In the genomic region with DNA sequence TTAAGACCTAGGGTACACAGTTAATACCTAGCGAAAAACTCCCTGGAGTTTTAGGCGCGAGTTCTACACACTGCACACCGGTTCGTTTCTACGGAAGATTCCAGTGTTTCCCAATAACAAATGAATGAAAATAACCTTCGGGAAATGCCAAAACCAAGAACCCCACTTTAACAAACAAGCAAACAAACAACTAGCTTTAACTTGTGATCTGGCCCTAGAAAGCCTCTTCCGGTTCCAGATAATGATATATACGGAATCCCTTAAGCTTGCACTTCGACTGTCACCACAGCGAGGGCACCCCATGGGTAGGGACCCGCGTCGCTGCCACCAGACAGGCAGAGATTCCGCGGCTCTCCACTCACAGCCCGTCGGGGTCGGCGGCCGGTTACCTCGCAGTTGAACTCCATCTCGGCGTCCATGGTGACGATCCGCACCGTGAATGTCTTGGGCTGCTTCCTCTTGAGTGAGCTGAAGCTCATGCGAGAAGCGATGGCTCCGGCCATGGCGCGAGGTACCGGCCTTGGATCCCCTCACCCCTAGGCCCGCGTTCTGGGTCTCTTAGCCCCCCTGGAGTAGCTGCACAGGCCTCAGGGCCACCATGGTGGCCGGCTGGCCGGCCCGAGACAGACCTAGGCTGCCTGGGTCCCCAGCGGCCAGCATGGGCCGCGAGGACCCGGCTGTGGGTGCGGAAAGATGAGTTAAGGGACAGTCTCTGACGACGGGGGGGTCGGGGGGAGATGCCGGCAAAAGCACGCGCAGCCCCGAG, we compare ENCODE assay signal across 8 mouse cellular contexts. TPM values are rescaled to one million over a fixed set of nuclear protein-coding genes. Genes with fewer than 3 reads are reported as not detected.
DNase-seq lines count a peak whose midpoint lies in the region; ATAC-seq lines count a peak whose summit lies in the region.

No protein-coding gene starts in this region.

- no peaks in the 10 kb centered on the region for H3K27me3 ChIP-seq in forebrain, embryonic 16.5 days (replicated peaks; ENCODE audit: control insufficient read depth, insufficient read depth, low read length)
- no peaks in the 10 kb centered on the region for H3K27me3 ChIP-seq in hindbrain, embryonic 15.5 days

- H3K4me1 ChIP-seq in forebrain, embryonic 16.5 days (replicated peaks; ENCODE audit: control insufficient read depth, insufficient read depth, low read length), result peaks cover 20% of the 10 kb centered on the region
- peaks cover 26% of the 10 kb centered on the region for H3K4me1 ChIP-seq in hindbrain, embryonic 15.5 days (replicated peaks)

- H3K27ac ChIP-seq in forebrain, embryonic 16.5 days (ENCODE audit: low read length), result peak overlapping the region; percentile 58
- H3K27ac ChIP-seq in hindbrain, embryonic 15.5 days (replicated peaks), result peak overlapping the region; percentile 83

- no peak; the same call in 1 of the 2 replicates for ATAC-seq in forebrain, embryonic 16.5 days
- ATAC-seq in hindbrain, embryonic 15.5 days (ENCODE audit: low FRiP score, low read depth), result peak; percentile 46
- ATAC-seq in megakaryocyte-erythroid progenitor cell, adult 5-6 weeks (replicated peaks; ENCODE audit: low FRiP score, low TSS enrichment, poor library complexity, severe bottlenecking), result peak; percentile 45

- H3K4me2 ChIP-seq in forebrain, embryonic 16.5 days (ENCODE audit: low read length), result peak overlapping the region; percentile 65
- H3K4me2 ChIP-seq in hindbrain, embryonic 15.5 days, result peak overlapping the region; percentile 72

- no peaks in the 10 kb centered on the region for H3K9me3 ChIP-seq in forebrain, embryonic 16.5 days (ENCODE audit: control insufficient read depth, low read length)
- no peaks in the 10 kb centered on the region for H3K9me3 ChIP-seq in hindbrain, embryonic 15.5 days

- H3K4me3 ChIP-seq in forebrain, embryonic 16.5 days (replicated peaks; ENCODE audit: low read length), result peak overlapping the region; percentile 72
- H3K4me3 ChIP-seq in hindbrain, embryonic 15.5 days, result peak overlapping the region; percentile 92

- WGBS in forebrain, embryonic 16.5 days, result under 1% methylated on average over 50 of the region's 50 CpGs
- under 1% methylated on average over 50 of the region's 50 CpGs for WGBS in hindbrain, embryonic 15.5 days

- intact Hi-C loops in left cerebral cortex, postnatal 4 days (cut with DNase I), result no loop called here

- H3K36me3 ChIP-seq in forebrain, embryonic 16.5 days (ENCODE audit: control insufficient read depth, insufficient read depth), result no peaks in the 10 kb centered on the region
- H3K36me3 ChIP-seq in hindbrain, embryonic 15.5 days, result no peaks in the 10 kb centered on the region

- DNase-seq in adrenal gland, adult (ENCODE audit: inconsistent age in 2 of 2, low spot score in 1 of 2), result peak; percentile 55 to 86
- no peak for DNase-seq in adrenal gland, adult 2 months
- peak; percentile 30 for DNase-seq in c-Kit-negative CD71-positive TER-119-positive erythroid progenitor cells, embryonic 14.5 days (ENCODE audit: low read depth, low spot score)
- DNase-seq in left cerebral cortex, postnatal 4 days, result peak; percentile 39
- DNase-seq in spleen, adult 12 weeks (ENCODE audit: low spot score), result peak; percentile 49

- H3K9ac ChIP-seq in forebrain, embryonic 16.5 days (replicated peaks; ENCODE audit: low read depth, low read length), result peak overlapping the region; percentile 76
- H3K9ac ChIP-seq in hindbrain, embryonic 15.5 days, result peak overlapping the region; percentile 85

RNA-seq across cellular contexts. Expression of a gene that starts 0.7 kb away (rescaled TPM):
- 100 to 1,000 TPM in 1 of 2 experiments, 10 to 100 TPM in 1; 87.8 to 130 TPM for total RNA-seq in adrenal gland, adult 2 months (2021)
- polyA plus RNA-seq in adrenal gland, adult 2 months (2012; rRNA removed), result 72.5 and 94.6 TPM in 2 replicates
- polyA plus RNA-seq in forebrain, embryonic 16.5 days (2015; fragmentation: Nextera tagmentation; extraction: Ambion mirVana), result 72.9 and 76.7 TPM in 2 replicates
- 66.8 and 72.3 TPM in 2 replicates for polyA plus RNA-seq in hindbrain, embryonic 15.5 days (2015; fragmentation: Nextera tagmentation; extraction: Ambion mirVana)
- 100 to 1,000 TPM; 155 to 162 TPM for total RNA-seq in left cerebral cortex, postnatal 4 days (2021)
- 39.0 and 45.3 TPM in 2 replicates for total RNA-seq in megakaryocyte-erythroid progenitor cell, adult 5-6 weeks (2014; fragmentation: Nextera tagmentation)
- total RNA-seq in megakaryocyte-erythroid progenitor cell, adult 5-6 weeks (2017), result 68.1 and 86.7 TPM in 2 replicates

RNA-seq across cellular contexts. Expression of a gene that starts 25.1 kb away (rescaled TPM):
- total RNA-seq in adrenal gland, adult 2 months (2021), result 10 to 100 TPM; 31.5 to 35.9 TPM
- 28.2 and 30.6 TPM in 2 replicates for polyA plus RNA-seq in adrenal gland, adult 2 months (2012; rRNA removed)
- polyA plus RNA-seq in forebrain, embryonic 16.5 days (2015; fragmentation: Nextera tagmentation; extraction: Ambion mirVana), result 126 and 147 TPM in 2 replicates
- polyA plus RNA-seq in hindbrain, embryonic 15.5 days (2015; fragmentation: Nextera tagmentation; extraction: Ambion mirVana), result 137 and 139 TPM in 2 replicates
- total RNA-seq in left cerebral cortex, postnatal 4 days (2021), result 100 to 1,000 TPM; 102 TPM
- 12.1 and 17.8 TPM in 2 replicates for total RNA-seq in megakaryocyte-erythroid progenitor cell, adult 5-6 weeks (2014; fragmentation: Nextera tagmentation)
- total RNA-seq in megakaryocyte-erythroid progenitor cell, adult 5-6 weeks (2017), result 11.6 and 13.7 TPM in 2 replicates

RNA-seq across cellular contexts. Expression of a gene that starts 46.5 kb away (rescaled TPM):
- 10 to 100 TPM; 32.3 to 34.1 TPM for total RNA-seq in adrenal gland, adult 2 months (2021)
- 8.8 TPM in 2 replicates for polyA plus RNA-seq in adrenal gland, adult 2 months (2012; rRNA removed)
- polyA plus RNA-seq in forebrain, embryonic 16.5 days (2015; fragmentation: Nextera tagmentation; extraction: Ambion mirVana), result 66.6 and 73.6 TPM in 2 replicates
- polyA plus RNA-seq in hindbrain, embryonic 15.5 days (2015; fragmentation: Nextera tagmentation; extraction: Ambion mirVana), result 48.7 and 51.4 TPM in 2 replicates
- 10 to 100 TPM; 58.1 to 61.4 TPM for total RNA-seq in left cerebral cortex, postnatal 4 days (2021)
- 38.3 and 51.3 TPM in 2 replicates for total RNA-seq in megakaryocyte-erythroid progenitor cell, adult 5-6 weeks (2014; fragmentation: Nextera tagmentation)
- total RNA-seq in megakaryocyte-erythroid progenitor cell, adult 5-6 weeks (2017), result 66.9 and 68.5 TPM in 2 replicates
